Mouse (Mus musculus) CD4-positive helper T cell, adult 2 months (primary cell): ENCODE measurements around the gene Ncoa6.

Experiments used
- DNase-seq: peaks from one replicate; pipeline ENCODE4 v3.0.0-alpha.2; 2012; ENCODE audit warnings: low read depth, missing footprints, low spot score

The Ncoa6 gene

DNA sequence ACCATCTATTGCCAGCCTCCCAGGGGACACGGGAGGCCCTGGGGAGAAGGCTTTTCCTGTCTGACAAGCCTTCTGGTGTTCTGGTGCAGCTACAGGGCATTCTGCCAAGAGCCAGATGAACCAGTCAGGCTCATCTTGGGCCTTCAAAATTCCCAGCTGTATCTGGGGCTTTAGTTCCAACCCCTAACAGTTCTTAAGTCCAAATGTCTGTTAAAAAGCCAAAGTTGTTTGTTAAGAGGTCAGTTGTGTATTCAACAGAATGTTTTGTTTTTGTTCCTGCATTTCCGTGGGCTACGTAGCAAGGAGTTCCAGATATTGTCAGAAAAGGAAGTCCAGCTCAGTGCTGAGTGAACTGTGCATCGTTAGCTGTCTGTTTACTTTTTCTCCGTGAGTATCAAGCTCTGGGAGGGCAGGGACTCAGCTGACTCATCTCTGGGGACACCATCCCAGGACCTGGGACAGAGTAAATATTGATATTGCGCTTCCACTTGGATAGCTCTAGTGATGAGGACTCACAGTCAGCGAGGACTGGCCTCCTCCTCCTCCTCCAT, 104.3 kb downstream of the Ncoa6 start:
- DNase-seq = no peak

DNA sequence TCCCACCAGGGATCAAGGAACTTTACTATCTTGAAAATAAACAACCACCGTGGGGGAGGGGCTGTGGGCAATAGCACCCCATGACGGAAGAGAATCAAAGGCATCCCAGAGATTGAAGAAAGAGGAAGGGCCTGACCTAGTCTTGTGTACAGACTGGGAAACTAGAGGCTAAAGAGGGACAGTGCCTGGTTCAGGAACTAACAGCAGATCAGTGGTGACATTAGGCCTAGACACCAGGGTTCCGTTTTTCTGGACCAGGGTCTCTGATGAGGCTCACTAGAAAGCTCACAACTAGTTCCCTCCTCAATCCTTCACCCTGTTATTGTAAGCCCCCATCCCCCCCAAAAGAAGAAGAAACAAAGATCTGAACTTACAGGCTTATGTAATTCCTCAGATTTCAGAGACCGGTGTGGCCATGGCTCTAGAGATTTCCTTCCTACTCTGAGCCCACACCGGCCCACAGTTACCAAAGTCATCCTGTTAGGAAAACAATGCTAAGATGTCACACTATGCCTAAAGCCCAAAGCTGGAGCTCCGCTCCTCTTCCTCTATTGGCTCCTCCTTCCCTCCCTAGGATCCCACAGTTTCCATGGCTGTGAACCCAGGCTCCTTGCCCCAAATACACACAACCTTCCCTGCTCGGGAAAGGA, 105.9 kb downstream of the Ncoa6 start:
- no peak for DNase-seq

DNA sequence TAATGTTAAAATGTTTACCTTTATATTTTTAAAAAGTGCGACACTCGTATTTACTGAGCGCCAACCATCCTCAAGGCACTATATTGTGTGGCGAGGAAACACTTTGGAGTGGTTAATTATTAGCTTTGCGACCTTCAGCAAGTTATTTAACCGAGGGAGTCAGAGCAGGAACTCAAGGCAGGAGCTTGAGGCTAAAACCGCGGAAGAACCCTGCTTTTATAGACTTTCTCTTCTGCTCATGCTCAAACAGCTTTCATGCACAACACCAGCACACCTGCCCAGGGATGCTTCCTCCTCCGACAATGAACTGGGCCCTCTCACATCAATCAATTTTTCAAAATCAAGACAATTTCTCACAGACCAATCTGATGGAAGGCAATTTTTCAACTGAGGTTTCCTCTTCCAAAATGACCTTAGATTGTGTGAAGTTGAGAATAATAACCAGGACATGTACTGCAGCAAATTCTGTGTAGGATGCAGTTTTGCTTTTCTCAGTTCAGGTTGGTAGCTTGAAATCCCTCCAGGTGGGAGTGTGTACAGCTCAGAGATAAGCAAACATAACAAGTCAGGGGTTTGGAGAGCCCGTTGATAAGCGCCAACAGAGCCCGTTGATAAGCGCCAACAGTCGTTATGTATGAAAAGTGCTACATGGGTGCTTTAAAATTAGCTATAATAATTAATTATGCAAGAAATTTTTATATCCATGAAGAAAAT, 115.9 kb downstream of the Ncoa6 start:
- DNase-seq = no peak

DNA sequence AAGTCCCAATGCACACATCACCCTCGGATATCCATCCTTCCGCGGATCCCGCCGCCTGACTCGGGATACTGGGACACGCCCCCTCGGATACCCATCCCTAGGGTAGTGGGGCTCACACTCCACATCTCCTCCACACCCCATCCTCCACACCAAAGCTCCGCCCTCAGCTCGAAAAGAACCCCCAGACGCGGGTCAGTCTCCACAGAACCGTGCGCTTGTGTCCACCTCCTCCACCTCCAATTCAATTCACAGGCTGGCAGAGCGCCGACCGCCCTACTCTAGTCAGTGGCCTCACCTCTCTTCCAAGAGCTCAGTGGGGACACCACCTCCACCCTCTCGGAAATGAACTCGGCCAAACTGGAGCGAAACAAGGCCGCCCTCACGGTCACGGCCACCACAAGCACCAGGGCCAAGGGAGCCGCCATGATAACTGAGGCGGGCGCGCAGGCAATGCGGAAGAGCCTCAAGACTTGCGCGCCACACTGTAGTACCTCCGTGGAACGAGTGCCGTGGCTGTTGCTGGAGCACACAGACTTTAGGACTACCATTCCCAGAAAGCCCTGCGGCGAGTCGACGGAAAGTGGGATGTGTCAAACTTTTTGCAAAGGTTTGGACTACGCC, 116.6 kb downstream of the Ncoa6 start, which contains the start of gene Pigu:
Gene Pigu, minus strand, starts transcription at position 460 of the 621 bp plus-strand sequence.
- DNase-seq = peak; percentile 94

DNA sequence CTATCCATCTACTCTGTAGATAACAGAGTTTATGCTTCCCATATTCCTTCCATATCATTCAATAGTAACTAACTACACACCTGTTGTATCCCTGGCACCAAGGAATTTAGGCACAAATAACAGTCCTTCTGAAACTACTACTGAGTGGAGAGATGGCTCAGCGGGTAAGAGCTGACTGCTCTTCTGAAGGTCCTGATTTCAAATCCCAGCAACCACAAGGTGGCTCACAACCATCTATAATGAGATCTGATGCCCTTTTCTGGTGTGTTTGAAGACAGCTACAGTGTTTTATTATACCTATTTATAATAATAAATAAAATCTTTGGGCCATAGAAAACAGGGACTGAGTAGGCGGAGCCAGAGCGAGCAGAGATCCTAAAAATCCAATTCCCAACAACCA, 119.3 kb downstream of the Ncoa6 start:
- no peak for DNase-seq

- no peak for DNase-seq
Measured at GRCm38 (mm10) chr2:155346670-155347069, 127.0 kb downstream of the Ncoa6 start.
